Mouse (Mus musculus) heart, postnatal 0 days (tissue): ENCODE measurements around the gene Ccdc38.

Source experiments
- CTCF ChIP-seq: IDR thresholded peaks from 2 replicates; pipeline ENCODE4 v1.5.1; 2016; ENCODE audit warnings: antibody characterized with exemption, control low read depth, low read depth
- EP300 ChIP-seq: IDR thresholded peaks from 2 replicates; pipeline ENCODE4 v1.6.1; 2016; ENCODE audit warnings: antibody characterized with exemption, low read depth

- TF ChIP-seq CTCF (peak; percentile 78), EP300 (no peak)
Observed at GRCm38 (mm10) chr10:93594022-93594482, 53.6 kb downstream of the Ccdc38 start.
